Mouse (Mus musculus): ENCODE data around the gene Echdc1.
A peak's percentile ranks its signal among the peaks of the same experiment; 100 is the strongest.

GRCm38 (mm10) chr10:29313064-29313638 is at the start of gene Echdc1:
- TF ChIP-seq CTCF (IDR thresholded peaks at IDR 0.05; ENCODE audit: borderline replicate concordance, insufficient read depth, low read depth, low read length) (peak; percentile 83), POLR2A (IDR thresholded peaks at IDR 0.05; ENCODE audit: borderline replicate concordance, insufficient read depth, low read length) (peak; percentile 84; the same call in 1 of the 2 replicates)

Data from cerebellum, adult 2 months (tissue).